Mouse (Mus musculus): Measurements from ENCODE around the gene Igfbp5. TPM values are rescaled to one million over a fixed set of nuclear protein-coding genes. Genes with fewer than 3 reads are reported as not detected.

The Igfbp5 gene
- polyA plus RNA-seq (2014; fragmentation: Illumina TruSeq; extraction: RNeasy Lipid Tissue Mini Kit (QIAGEN cat#74804); ENCODE audit: low read depth, low replicate concordance): 7.1 TPM

DNA sequence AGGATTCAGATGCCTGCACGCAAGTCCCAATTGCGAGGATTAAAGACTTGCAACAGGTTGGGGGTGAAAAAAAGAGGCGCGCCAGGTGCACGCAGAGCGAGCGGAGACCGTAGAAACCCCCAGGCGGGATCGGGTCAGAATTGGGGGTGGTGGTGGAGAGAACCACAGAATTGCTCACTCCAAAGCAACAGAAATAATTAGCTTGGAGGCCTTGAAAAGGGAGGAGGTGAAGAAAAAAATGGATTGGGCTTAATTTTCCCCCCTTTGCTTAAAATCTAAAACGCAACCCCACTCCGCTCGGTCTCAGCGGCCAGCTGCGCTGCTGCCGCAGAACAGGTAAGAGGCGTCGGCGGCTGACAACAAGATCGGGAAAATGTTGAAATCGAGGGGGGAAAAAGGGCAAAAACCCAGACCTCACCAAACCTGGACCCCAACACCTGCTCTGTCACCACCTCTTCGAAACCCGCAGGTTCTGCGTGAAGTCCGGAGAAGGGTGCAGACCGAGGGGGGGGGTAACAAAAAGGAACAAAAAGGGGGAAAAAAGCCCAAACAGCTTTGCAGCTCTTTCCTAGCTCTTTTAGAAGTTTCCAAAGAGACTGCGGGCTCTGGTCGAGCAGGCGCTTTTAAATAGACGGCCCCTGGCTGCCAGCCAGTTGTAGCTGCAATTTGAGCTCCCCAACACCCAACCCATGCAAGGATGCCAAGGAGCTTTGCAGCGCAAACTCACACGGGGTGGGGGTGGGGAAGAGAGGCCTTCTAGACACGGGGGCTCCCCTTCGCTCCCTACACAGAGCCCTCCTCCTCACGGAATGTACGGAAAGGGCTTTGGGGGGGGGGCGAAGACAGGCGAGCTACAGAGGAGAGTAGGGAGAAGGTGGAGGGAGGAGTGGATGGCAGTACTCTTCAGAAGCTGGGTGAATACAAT lies at the start of gene Igfbp5:
Igfbp5 (minus strand) TSS at position 598 of the 925 bp plus-strand sequence.

DNA sequence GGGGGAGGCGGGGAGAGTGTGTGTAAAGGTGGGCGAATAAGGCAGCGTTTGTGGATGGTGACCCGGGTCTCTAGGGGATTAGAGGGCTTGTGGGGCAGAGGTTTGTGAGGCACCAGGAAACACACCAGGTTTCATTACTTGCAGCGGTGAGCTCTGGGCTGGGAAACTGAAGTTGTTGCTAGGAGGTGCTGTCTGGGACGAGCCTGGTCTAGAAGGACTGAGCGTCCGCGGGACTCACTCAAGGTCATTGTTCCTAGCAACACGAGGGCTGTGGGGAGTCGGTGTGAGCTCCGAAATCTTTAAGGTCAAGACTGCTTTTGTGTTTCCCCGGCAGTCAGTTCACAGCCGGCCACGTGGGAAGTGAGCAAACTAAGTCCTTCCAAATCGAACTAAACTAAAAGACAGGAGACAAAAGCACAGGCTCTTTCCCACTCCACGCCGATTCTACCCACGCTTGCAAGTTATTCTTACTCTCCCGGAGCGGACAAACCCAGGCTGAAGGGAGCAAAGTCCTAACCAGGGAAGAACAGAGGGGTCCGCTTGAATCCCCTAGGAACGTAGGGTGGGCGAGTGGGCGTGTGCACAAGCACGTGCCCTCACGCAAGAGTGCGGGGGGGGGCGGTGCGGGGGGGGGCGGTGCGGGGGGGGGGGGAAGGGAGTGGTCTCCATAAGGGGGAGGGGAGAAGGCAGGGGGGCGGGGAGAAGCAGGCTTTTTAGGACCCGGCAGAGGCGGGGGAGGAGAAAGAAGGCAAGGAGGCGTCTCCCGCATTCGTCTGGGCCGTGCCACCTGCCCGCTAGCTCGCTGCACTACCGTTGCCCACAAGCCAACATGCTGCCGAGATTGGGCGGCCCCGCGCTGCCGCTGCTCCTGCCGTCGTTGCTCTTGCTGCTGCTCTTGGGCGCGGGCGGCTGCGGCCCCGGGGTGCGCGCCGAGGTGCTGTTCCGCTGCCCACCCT lies 50.7 kb downstream of the Igfbp5 start, which contains the start of gene Igfbp2:
Igfbp2 (plus strand) TSS at position 753 of the 956 bp plus-strand sequence.

Other genes starting within 250 kb of the Igfbp5 start
- not detected for gene Ankar, start 174.3 kb downstream of the Igfbp5 start, polyA plus RNA-seq (2014; fragmentation: Illumina TruSeq; extraction: RNeasy Lipid Tissue Mini Kit (QIAGEN cat#74804); ENCODE audit: low read depth, low replicate concordance)
- gene Rpl37a, start 163.6 kb downstream of the Igfbp5 start, polyA plus RNA-seq (2014; fragmentation: Illumina TruSeq; extraction: RNeasy Lipid Tissue Mini Kit (QIAGEN cat#74804); ENCODE audit: low read depth, low replicate concordance): 39.9 TPM
- 26.6 TPM for gene Igfbp2, start 50.4 kb downstream of the Igfbp5 start, polyA plus RNA-seq (2014; fragmentation: Illumina TruSeq; extraction: RNeasy Lipid Tissue Mini Kit (QIAGEN cat#74804); ENCODE audit: low read depth, low replicate concordance)
- gene Tnp1, start 141.0 kb upstream of the Igfbp5 start, polyA plus RNA-seq (2014; fragmentation: Illumina TruSeq; extraction: RNeasy Lipid Tissue Mini Kit (QIAGEN cat#74804); ENCODE audit: low read depth, low replicate concordance): not detected